Mouse (Mus musculus): ENCODE measurements at regions not wholly inside any gene's neighbourhood (a gene's known extent, or its start where the extent isn't known, plus 50 kb on each side); places are given as distances from the start of the nearest gene placed in this dataset.
"Not testable (repeated sequence)": the region's sequence is repeated elsewhere in the genome, so short reads cannot be mapped to it uniquely, and the experiment has no call there.

DNA sequence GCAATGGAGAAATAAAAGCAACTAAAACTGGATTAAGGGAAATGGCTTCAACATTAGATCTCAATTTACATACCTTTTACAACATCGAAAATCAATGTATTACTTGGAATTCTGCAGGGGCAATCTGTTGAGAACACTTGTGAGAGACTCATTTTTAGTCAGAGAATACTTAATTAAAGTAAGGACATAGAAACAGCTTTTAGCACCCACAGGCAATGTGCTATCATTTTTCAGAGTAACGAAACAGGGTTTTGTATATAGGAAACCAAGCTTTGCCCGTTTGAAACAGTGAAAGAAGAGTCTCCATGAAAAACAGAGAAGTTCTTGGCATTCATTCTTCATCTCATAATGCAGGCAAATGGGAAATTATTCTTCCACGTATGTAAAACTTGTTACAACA, 196.4 kb downstream of the Tdrd3 start:
- no peak for DNase-seq (ENCODE audit: extremely low spot score)

DNA sequence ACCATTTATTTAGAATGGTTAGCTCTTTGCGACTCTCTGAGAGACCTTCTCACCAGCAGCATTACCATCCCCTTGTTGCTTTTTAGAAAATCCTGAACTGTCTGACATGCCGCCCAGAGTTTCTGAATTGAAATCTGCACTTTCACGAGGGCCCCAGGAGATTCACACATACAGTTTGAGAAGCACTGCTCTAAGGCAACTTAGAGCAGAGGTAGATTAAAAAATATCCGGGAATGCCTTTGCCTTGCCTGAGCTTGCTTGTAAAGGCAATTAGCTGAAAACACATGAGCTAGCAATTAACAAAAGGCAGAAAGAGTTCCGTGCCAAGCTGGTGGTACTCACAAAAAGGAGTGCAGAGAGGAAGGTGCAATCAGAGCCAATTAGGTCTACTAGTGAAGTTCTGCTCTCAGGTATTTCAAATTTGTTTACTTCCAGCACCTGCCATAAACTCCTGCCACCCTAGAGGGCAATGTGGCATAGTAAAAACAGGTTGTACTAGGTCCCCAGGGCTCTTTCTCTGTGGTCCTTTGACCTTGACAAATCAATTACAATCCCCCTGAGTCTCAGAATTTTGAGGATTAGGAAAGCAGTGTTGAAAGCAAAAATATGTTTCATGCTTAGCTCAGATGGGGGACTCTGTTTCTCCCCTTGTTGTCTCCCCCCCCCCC, 203.1 kb downstream of the Tdrd3 start:
- peak; percentile 7 for DNase-seq (ENCODE audit: extremely low spot score)

- DNase-seq (ENCODE audit: extremely low spot score), result no peak
Observed at GRCm38 (mm10) chr14:87631078-87631813, 214.8 kb downstream of the Tdrd3 start.

- DNase-seq (ENCODE audit: extremely low spot score), result no peak
Observed at GRCm38 (mm10) chr14:87634596-87634995, 218.2 kb downstream of the Tdrd3 start.

DNA sequence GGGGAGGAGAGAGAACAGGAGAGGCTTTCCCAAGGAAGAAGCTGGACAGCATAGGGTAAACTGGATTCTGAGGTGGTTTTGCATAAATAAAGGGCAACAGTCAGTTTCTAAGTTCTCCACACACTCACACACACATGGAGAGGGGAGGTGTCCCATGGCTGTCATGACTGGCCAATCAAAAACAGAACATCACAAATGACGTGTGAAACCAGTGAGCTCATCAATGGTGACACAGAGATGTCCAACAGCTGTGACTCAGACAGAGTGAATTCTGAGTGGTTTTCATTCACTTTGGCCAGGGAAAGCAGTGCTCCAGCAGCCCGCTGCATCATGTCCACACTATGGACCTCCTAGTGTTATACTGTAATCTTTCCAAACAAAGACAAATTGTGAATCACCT, 220.7 kb downstream of the Tdrd3 start:
- DNase-seq (ENCODE audit: extremely low spot score), result no peak

DNA sequence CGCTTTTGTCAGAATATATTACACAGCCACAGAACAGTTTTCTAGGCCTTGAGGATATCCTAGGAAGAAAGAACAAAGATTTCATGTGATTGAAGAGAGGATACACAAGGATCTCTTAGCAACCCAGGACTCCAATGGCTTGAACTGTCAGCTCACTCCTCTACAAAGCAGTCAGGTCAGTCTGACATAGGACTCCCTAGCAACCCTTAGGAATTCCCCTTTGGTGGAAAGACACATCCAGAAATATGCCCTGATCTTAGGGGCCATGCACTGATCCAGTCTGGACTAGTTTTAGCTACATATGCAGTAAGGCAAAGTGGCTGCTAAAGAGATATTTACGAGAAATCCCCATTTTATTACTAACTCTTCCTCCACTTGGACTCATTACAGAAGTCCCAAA, 251.5 kb downstream of the Tdrd3 start:
- DNase-seq (ENCODE audit: extremely low spot score), result no peak

DNA sequence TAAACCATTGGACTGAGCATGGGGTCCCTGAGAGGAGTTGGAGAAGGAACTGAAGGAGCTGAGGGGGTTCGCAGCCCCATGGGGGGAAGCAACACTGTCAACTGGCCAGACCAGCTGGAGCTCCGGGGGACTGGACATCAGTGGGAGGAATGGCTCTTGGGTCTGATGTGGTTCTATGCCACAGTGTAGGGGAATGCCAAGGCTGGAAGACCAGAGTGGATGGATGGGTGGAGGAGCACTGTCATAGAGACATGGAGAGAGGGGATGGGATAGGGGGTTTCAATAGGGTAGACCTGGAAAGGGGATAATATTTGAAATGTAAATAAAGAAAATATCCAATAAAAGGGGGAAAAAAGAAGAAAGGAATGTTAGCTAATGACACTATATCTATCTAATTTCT, 253.1 kb downstream of the Tdrd3 start:
- DNase-seq (ENCODE audit: extremely low spot score), result no peak

GRCm38 (mm10) chr14:87680788-87681187, 264.3 kb downstream of the Tdrd3 start:
- no peak for DNase-seq (ENCODE audit: extremely low spot score)

- DNase-seq (ENCODE audit: extremely low spot score), result not testable (repeated sequence)
Observed at GRCm38 (mm10) chr14:87683091-87683806, 266.8 kb downstream of the Tdrd3 start.

GRCm38 (mm10) chr14:87689866-87690265, 273.4 kb downstream of the Tdrd3 start:
- DNase-seq (ENCODE audit: extremely low spot score), result no peak

DNA sequence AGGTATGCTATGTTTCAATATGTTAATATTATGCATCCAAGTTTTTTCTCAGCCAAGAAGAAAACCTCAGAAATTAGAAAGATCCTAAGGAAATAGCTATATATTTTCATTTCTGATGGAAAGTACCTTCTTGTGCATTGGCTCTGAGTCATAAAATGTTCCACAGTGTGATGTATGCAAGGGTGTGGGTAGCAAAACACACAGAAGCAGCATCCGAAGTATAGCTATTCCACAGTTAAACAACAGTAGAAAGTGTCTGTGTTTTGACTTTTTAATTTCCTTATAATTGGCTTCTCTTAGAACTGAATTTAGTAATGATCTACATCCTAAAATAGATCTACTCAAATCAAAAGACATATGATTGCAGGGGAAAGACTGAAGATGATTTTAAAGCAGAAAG, 320.0 kb downstream of the Tdrd3 start:
- DNase-seq (ENCODE audit: extremely low spot score), result no peak

DNA sequence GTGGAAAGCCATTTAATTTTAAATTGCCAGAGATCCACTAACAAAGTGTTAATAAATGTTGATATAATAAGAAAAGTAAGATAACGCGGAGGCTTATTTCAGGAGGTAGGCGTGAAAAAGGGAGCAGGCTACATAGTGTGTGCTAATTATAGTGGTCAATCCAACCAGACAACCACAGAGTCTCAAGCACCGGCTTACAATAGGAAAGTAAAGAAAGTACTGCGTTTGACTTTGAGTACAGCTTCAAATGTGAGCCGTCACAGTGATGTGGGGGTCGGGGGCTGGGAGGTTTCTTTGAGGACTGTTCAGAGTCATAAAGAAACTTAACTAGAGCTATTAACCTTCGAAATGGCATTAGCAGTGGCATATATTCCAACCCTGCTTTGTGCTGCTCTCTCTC, 329.1 kb downstream of the Tdrd3 start:
- no peak for DNase-seq (ENCODE audit: extremely low spot score)

- no peak for DNase-seq (ENCODE audit: extremely low spot score)
Observed at GRCm38 (mm10) chr14:87746011-87746410, 329.6 kb downstream of the Tdrd3 start.

- DNase-seq (ENCODE audit: extremely low spot score), result no peak
Observed at GRCm38 (mm10) chr14:87749068-87749467, 332.6 kb downstream of the Tdrd3 start.

DNA sequence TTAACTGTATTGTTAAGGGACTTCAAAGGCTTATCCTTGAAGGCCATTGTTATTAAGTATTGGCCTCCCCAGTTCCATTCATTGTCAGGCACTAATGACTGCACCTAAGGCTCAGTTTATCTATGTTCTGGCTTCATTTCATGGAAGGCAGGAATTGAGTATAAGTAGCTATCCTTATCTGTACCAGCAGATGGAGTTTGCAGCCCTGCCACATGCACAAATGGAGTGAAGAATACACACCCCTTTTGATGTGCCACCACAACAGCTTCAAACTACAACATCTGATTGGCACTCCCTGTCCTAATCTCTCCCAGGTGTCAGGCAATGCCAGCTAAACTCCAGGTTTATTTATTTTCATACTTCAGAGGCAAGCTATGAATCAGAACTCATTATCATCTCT, 333.3 kb downstream of the Tdrd3 start:
- DNase-seq (ENCODE audit: extremely low spot score), result no peak

DNA sequence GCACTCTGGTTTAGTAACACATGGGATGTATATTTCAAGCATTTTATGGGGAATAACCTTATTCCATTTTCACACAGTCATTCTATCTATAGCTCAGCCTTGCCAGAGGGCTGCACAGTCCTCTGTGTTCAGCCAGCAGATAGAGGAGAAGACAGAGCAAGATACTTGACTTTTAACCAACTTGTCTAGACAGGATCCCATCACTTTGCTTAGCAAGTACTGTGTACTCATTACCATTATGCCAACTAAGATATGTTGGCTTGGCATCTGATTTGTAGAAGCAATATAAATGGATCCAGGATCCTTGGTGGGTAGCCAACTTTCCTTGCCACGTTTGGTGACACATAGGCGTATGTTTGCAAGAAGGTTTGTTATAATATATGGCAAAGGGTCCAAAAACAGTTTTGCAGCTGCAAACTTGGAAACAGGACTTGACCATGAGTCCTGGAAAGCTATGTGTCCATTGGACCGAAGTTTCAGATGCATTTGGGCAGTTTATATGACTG, 334.3 kb downstream of the Tdrd3 start:
- no peak for DNase-seq (ENCODE audit: extremely low spot score)

GRCm38 (mm10) chr14:87754744-87755143, 338.3 kb downstream of the Tdrd3 start:
- no peak for DNase-seq (ENCODE audit: extremely low spot score)

- no peak for DNase-seq (ENCODE audit: extremely low spot score)
Observed at GRCm38 (mm10) chr14:87775332-87775890, 359.0 kb downstream of the Tdrd3 start.

GRCm38 (mm10) chr14:87799803-87800202, 383.4 kb downstream of the Tdrd3 start:
- no peak for DNase-seq (ENCODE audit: extremely low spot score)

DNA sequence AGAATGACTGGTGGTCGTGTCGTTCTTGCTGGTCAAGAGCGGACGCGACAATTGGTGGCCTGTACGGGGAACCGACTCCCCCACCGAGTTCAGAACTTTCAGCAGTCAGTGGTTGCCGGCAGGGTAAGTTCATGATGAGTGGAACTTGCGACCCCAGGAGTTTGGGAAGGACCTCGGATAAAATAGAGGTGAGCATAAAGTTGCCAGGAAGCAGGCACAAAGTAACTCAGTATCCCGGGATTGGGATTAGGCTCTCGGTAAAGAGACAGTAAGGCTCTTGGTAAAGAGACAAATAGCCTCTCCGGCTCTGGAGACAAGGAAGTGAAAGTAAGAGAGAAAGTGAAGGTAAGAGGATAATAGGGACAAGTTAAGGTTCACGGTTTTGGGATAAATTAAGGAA, 393.2 kb downstream of the Tdrd3 start:
- not testable (repeated sequence) for DNase-seq (ENCODE audit: extremely low spot score)

DNA sequence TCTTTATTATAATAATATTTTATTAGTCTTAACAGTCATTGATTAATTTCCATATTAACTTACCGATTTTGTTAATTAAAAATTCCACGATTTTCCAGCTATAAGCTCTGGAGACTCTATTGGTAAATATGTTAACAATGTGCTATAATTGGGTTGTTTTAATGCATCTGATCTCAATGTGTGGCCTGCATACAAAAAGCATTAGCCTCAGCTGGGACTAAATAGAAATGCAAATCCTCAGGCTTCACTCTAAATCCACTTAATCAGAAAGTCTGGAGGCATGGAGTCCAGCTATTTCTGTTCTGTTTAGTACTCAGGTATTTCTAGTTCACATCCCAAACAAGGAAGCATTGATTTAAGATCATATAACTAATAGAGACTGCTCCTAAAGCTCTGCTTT, 427.7 kb downstream of the Tdrd3 start:
- DNase-seq (ENCODE audit: extremely low spot score), result no peak

DNA sequence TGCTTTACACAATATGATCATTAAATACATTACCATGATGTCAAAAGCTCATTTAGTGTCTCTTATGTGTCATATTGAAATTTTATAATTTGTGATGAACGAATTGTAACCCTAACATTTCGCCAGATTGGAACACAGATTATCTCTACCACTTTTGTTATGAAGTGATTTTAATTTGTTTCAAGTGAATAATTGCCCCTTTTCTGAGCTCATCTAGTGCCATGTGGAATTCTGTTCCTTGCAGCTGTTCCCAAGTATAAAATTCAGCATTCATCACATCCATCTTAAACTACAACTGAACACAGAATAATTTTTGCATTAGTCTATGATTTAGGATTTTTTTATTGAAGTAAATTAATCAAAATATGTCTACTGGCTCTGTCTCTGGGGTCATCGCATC, 445.0 kb downstream of the Tdrd3 start:
- no peak for DNase-seq (ENCODE audit: extremely low spot score)

All from embryo, embryonic 9.5 days (tissue).